Comparison of ENCODE assay signal across 8 mouse cellular contexts in genomic region chr4:116150156-116150861, GRCm38 (mm10). TPM values are rescaled to one million over a fixed set of nuclear protein-coding genes. Genes with fewer than 3 reads are reported as not detected.
A peak's percentile ranks its signal among the peaks of the same experiment; 100 is the strongest.
DNase-seq lines count a peak whose midpoint lies in the region; ATAC-seq and TF ChIP-seq lines count a peak whose summit lies in the region.

No protein-coding gene starts in this region.

- WGBS in hindbrain, embryonic 13.5 days = under 1% methylated on average over 47 of the region's 73 CpGs
- under 1% methylated on average over 71 of the region's 73 CpGs for WGBS in limb, embryonic 12.5 days
- WGBS in midbrain, embryonic 11.5 days = under 1% methylated on average over 70 of the region's 73 CpGs
- WGBS in small intestine, adult 2 months = under 1% methylated on average over 70 of the region's 73 CpGs

- TF ChIP-seq CTCF in small intestine, adult 2 months (IDR thresholded peaks at IDR 0.05; ENCODE audit: extremely low read depth, insufficient read length, insufficient replicate concordance, low read depth, low read length) = no peak

- H3K4me3 ChIP-seq in hindbrain, embryonic 13.5 days = peak overlapping the region; percentile 71
- H3K4me3 ChIP-seq in limb, embryonic 12.5 days (replicated peaks) = peak overlapping the region; percentile 76
- peak overlapping the region; percentile 74 for H3K4me3 ChIP-seq in midbrain, embryonic 11.5 days (ENCODE audit: low read depth, low read length)
- H3K4me3 ChIP-seq in small intestine, adult 2 months (ENCODE audit: low read depth, low read length) = peak overlapping the region; percentile 92

- H3K9ac ChIP-seq in hindbrain, embryonic 13.5 days = peak overlapping the region; percentile 93
- H3K9ac ChIP-seq in limb, embryonic 12.5 days (replicated peaks) = peak overlapping the region; percentile 93
- peak overlapping the region; percentile 94 for H3K9ac ChIP-seq in midbrain, embryonic 11.5 days (ENCODE audit: low read length)

- 0 out of 2 replicates have a peak, but pooled peaks cover under 1% of the 10 kb centered on the region for H3K27me3 ChIP-seq in hindbrain, embryonic 13.5 days
- H3K27me3 ChIP-seq in limb, embryonic 12.5 days = peaks cover 4% of the 10 kb centered on the region; the same call in 1 of the 2 replicates
- no peaks in the 10 kb centered on the region for H3K27me3 ChIP-seq in midbrain, embryonic 11.5 days (ENCODE audit: control insufficient read depth, insufficient read depth, low read length)
- no peaks in the 10 kb centered on the region for H3K27me3 ChIP-seq in small intestine, adult 2 months (ENCODE audit: control insufficient read depth, insufficient read depth, low read length)

- H3K9me3 ChIP-seq in hindbrain, embryonic 13.5 days = no peaks in the 10 kb centered on the region
- no peaks in the 10 kb centered on the region for H3K9me3 ChIP-seq in limb, embryonic 12.5 days
- no peaks in the 10 kb centered on the region for H3K9me3 ChIP-seq in midbrain, embryonic 11.5 days (ENCODE audit: control insufficient read depth, low read length)

- peaks cover 35% of the 10 kb centered on the region for H3K36me3 ChIP-seq in hindbrain, embryonic 13.5 days
- H3K36me3 ChIP-seq in limb, embryonic 12.5 days = peaks cover 35% of the 10 kb centered on the region
- H3K36me3 ChIP-seq in midbrain, embryonic 11.5 days (ENCODE audit: control insufficient read depth, insufficient read depth, low read length) = peaks cover 19% of the 10 kb centered on the region
- H3K36me3 ChIP-seq in small intestine, adult 2 months (ENCODE audit: control insufficient read depth, insufficient read depth, low read length) = peaks cover 21% of the 10 kb centered on the region

- peaks cover 21% of the 10 kb centered on the region for H3K4me1 ChIP-seq in hindbrain, embryonic 13.5 days (replicated peaks)
- peaks cover 15% of the 10 kb centered on the region for H3K4me1 ChIP-seq in limb, embryonic 12.5 days (replicated peaks)
- H3K4me1 ChIP-seq in midbrain, embryonic 11.5 days (ENCODE audit: control insufficient read depth, insufficient read depth, low read length) = peaks cover 7% of the 10 kb centered on the region
- H3K4me1 ChIP-seq in small intestine, adult 2 months (ENCODE audit: control insufficient read depth, insufficient read depth, insufficient read length, low read length) = peaks cover 3% of the 10 kb centered on the region; the same call in 1 of the 2 replicates

- DNase-seq in layer of hippocampus, postnatal 10 days (ENCODE audit: low spot score in 2 of 2) = peak; percentile 46 to 68
- no peak for DNase-seq in layer of hippocampus, adult 9-11 months
- peak; percentile 70 for DNase-seq in cerebellum, adult 9-11 months
- peak; percentile 58 for DNase-seq in gastrocnemius, adult 18-20 months (ENCODE audit: low spot score)
- DNase-seq in midbrain, embryonic 11.5 days (ENCODE audit: low spot score, missing footprints) = peak; percentile 97

- H3K4me2 ChIP-seq in hindbrain, embryonic 13.5 days = peak overlapping the region; percentile 66
- H3K4me2 ChIP-seq in limb, embryonic 12.5 days = peak overlapping the region; percentile 78
- H3K4me2 ChIP-seq in midbrain, embryonic 11.5 days = peak overlapping the region; percentile 74

- peak overlapping the region; percentile 91 for H3K27ac ChIP-seq in hindbrain, embryonic 13.5 days
- H3K27ac ChIP-seq in limb, embryonic 12.5 days = peak overlapping the region; percentile 90
- peak overlapping the region; percentile 67 for H3K27ac ChIP-seq in midbrain, embryonic 11.5 days (ENCODE audit: low read depth, low read length)
- peak overlapping the region; percentile 74 for H3K27ac ChIP-seq in small intestine, adult 2 months (ENCODE audit: insufficient read depth, low read depth, low read length)

- peak; percentile 84 for TF ChIP-seq POLR2A in small intestine, adult 2 months (IDR thresholded peaks at IDR 0.05; ENCODE audit: low read depth, low read length)

- peak; percentile 91 for ATAC-seq in hindbrain, embryonic 13.5 days (ENCODE audit: low FRiP score)
- ATAC-seq in limb, embryonic 12.5 days (ENCODE audit: insufficient number of reproducible peaks, insufficient read depth, low FRiP score, low TSS enrichment, low read depth) = peak; percentile 81
- ATAC-seq in midbrain, embryonic 11.5 days (ENCODE audit: low FRiP score) = peak; percentile 93

RNA-seq across cellular contexts. Expression of gene Lurap1, which starts 0.8 kb away (rescaled TPM):
- 10 to 100 TPM; 23.5 to 29.6 TPM for total RNA-seq in layer of hippocampus, postnatal 10 days (2021)
- 1 to 10 TPM; 5.6 to 5.8 TPM for total RNA-seq in gastrocnemius, adult 18-20 months (2021)
- polyA plus RNA-seq in hindbrain, embryonic 13.5 days (2015; fragmentation: Nextera tagmentation; extraction: Ambion mirVana) = 1.7 and 1.9 TPM in 2 replicates
- 2.6 and 2.8 TPM in 2 replicates for polyA plus RNA-seq in limb, embryonic 12.5 days (2016; fragmentation: Nextera tagmentation; extraction: Ambion mirVana)
- polyA plus RNA-seq in midbrain, embryonic 11.5 days (2014; fragmentation: Nextera tagmentation; extraction: Ambion mirVana) = 1.5 and 1.8 TPM in 2 replicates
- 0.85 and 1.4 TPM in 2 replicates for polyA plus RNA-seq in small intestine, adult 2 months (2012; rRNA removed)

RNA-seq across cellular contexts. Expression of gene Tspan1, which starts 17.1 kb away (rescaled TPM):
- under 1 TPM in 1 of 2 experiments, not detected in 1; 0.27 TPM for total RNA-seq in layer of hippocampus, postnatal 10 days (2021)
- not detected for total RNA-seq in gastrocnemius, adult 18-20 months (2021)
- polyA plus RNA-seq in hindbrain, embryonic 13.5 days (2015; fragmentation: Nextera tagmentation; extraction: Ambion mirVana) = 0.19 and 0.22 TPM in 2 replicates
- polyA plus RNA-seq in limb, embryonic 12.5 days (2016; fragmentation: Nextera tagmentation; extraction: Ambion mirVana) = 0.10 and 0.16 TPM in 2 replicates
- polyA plus RNA-seq in midbrain, embryonic 11.5 days (2014; fragmentation: Nextera tagmentation; extraction: Ambion mirVana) = not detected in 2 replicates
- polyA plus RNA-seq in small intestine, adult 2 months (2012; rRNA removed) = 30.5 and 34.8 TPM in 2 replicates

RNA-seq across cellular contexts. Expression of gene 1700042G07Rik, which starts 22.9 kb away (rescaled TPM):
- not detected for total RNA-seq in layer of hippocampus, postnatal 10 days (2021)
- total RNA-seq in gastrocnemius, adult 18-20 months (2021) = not detected
- not detected in 2 replicates for polyA plus RNA-seq in hindbrain, embryonic 13.5 days (2015; fragmentation: Nextera tagmentation; extraction: Ambion mirVana)
- not detected in 2 replicates for polyA plus RNA-seq in limb, embryonic 12.5 days (2016; fragmentation: Nextera tagmentation; extraction: Ambion mirVana)
- not detected in 2 replicates for polyA plus RNA-seq in midbrain, embryonic 11.5 days (2014; fragmentation: Nextera tagmentation; extraction: Ambion mirVana)
- polyA plus RNA-seq in small intestine, adult 2 months (2012; rRNA removed) = not detected in 2 replicates

RNA-seq across cellular contexts. Expression of gene Gm49337, which starts 22.9 kb away (rescaled TPM):
- not detected for total RNA-seq in layer of hippocampus, postnatal 10 days (2021)
- under 1 TPM; 0.50 to 0.62 TPM for total RNA-seq in gastrocnemius, adult 18-20 months (2021)
- not detected in 2 replicates for polyA plus RNA-seq in hindbrain, embryonic 13.5 days (2015; fragmentation: Nextera tagmentation; extraction: Ambion mirVana)
- not detected in 2 replicates for polyA plus RNA-seq in limb, embryonic 12.5 days (2016; fragmentation: Nextera tagmentation; extraction: Ambion mirVana)
- not detected in 2 replicates for polyA plus RNA-seq in midbrain, embryonic 11.5 days (2014; fragmentation: Nextera tagmentation; extraction: Ambion mirVana)
- not detected in 2 replicates for polyA plus RNA-seq in small intestine, adult 2 months (2012; rRNA removed)

RNA-seq across cellular contexts. Expression of gene Pomgnt1, which starts 26.7 kb away (rescaled TPM):
- total RNA-seq in layer of hippocampus, postnatal 10 days (2021) = 10 to 100 TPM; 72.8 to 76.9 TPM
- 10 to 100 TPM; 46.1 to 49.9 TPM for total RNA-seq in gastrocnemius, adult 18-20 months (2021)
- 62.6 and 63.7 TPM in 2 replicates for polyA plus RNA-seq in hindbrain, embryonic 13.5 days (2015; fragmentation: Nextera tagmentation; extraction: Ambion mirVana)
- 73.8 and 74.8 TPM in 2 replicates for polyA plus RNA-seq in limb, embryonic 12.5 days (2016; fragmentation: Nextera tagmentation; extraction: Ambion mirVana)
- polyA plus RNA-seq in midbrain, embryonic 11.5 days (2014; fragmentation: Nextera tagmentation; extraction: Ambion mirVana) = 46.6 and 48.4 TPM in 2 replicates
- polyA plus RNA-seq in small intestine, adult 2 months (2012; rRNA removed) = 8.3 and 10.5 TPM in 2 replicates

Comparison
In these comparisons a context has a peak if more than half of its experiments do, and no peak if none do; other contexts are left out.
1. RNA of gene Tspan1, which starts 17.1 kb away (polyA plus RNA-seq): 30.5 to 34.8 TPM in small intestine, adult 2 months; 0.19 to 0.22 TPM in hindbrain, embryonic 13.5 days, 0.10 to 0.16 TPM in limb, embryonic 12.5 days and not detected in midbrain, embryonic 11.5 days; every median in the first group is over 10 times any median in the second.
2. Peak in every context shown above with its lines, with median percentiles within 50 percentile points of each other: ATAC-seq, H3K27ac ChIP-seq, H3K4me2 ChIP-seq, H3K4me3 ChIP-seq and H3K9ac ChIP-seq.